Mouse (Mus musculus): ENCODE measurements around the gene Rpl5.

The Rpl5 gene

GRCm38 (mm10) chr5:107938886-107939285 lies 38.6 kb downstream of the Rpl5 start:
- CTCF ChIA-PET, result interaction anchor here (0.7 to 1.7 kb wide), 2 partner anchors 9 to 30 kb away, joined by 4 to 6 read pairs; no protein-coding TSS in a partner anchor

GRCm38 (mm10) chr5:107939701-107940100 lies 39.4 kb downstream of the Rpl5 start:
- CTCF ChIA-PET, result interaction anchor here (1.7 to 2.3 kb wide), 2 partner anchors 8 to 18 kb away, joined by 4 to 6 read pairs; no protein-coding TSS in a partner anchor

- CTCF ChIA-PET, result interaction anchor here (0.6 to 2.3 kb wide), 2 partner anchors 16 to 20 kb away, joined by 3 to 6 read pairs; no protein-coding TSS in a partner anchor
Observed at GRCm38 (mm10) chr5:107941222-107941621, 40.9 kb downstream of the Rpl5 start.

- CTCF ChIA-PET, result no interaction called here
Observed at GRCm38 (mm10) chr5:107942941-107943340, 42.6 kb downstream of the Rpl5 start.

GRCm38 (mm10) chr5:107943526-107943925 lies 43.2 kb downstream of the Rpl5 start:
- CTCF ChIA-PET, result interaction anchor here (1.2 kb wide), 1 partner anchor 11 kb away, joined by 3 read pairs; no protein-coding TSS in a partner anchor

- CTCF ChIA-PET, result no interaction called here
Observed at GRCm38 (mm10) chr5:107946475-107946874, 46.2 kb downstream of the Rpl5 start.

GRCm38 (mm10) chr5:107947548-107947947 lies 47.2 kb downstream of the Rpl5 start:
- CTCF ChIA-PET, result interaction anchor here (0.7 to 1.0 kb wide), 2 partner anchors 9 to 95 kb away, joined by 3 to 4 read pairs; no protein-coding TSS in a partner anchor

- CTCF ChIA-PET, result interaction anchor here (1.1 to 1.2 kb wide), 2 partner anchors 11 to 15 kb away, joined by 3 to 4 read pairs; no protein-coding TSS in a partner anchor
Observed at GRCm38 (mm10) chr5:107948899-107949298, 48.6 kb downstream of the Rpl5 start.

GRCm38 (mm10) chr5:107949607-107950006 lies 49.3 kb downstream of the Rpl5 start:
- CTCF ChIA-PET, result interaction anchor here (1.1 to 1.2 kb wide), 2 partner anchors 9 to 14 kb away, joined by 3 read pairs; no protein-coding TSS in a partner anchor

GRCm38 (mm10) chr5:107950643-107951042 lies 50.3 kb downstream of the Rpl5 start:
- CTCF ChIA-PET, result no interaction called here

Measured in spleen, embryonic (tissue).